Mouse (Mus musculus): ENCODE data around the gene Gapdhs.

GRCm38 (mm10) chr7:30729396-30730063 is 14.0 kb downstream of the Gapdhs start, which contains the start of gene Tmem147:
- TF ChIP-seq POLR2A (IDR thresholded peaks at IDR 0.05; ENCODE audit: control insufficient read depth, extremely low read depth, insufficient read depth, low read length, poor library complexity) (peak; percentile 82), CTCF (IDR thresholded peaks at IDR 0.05; ENCODE audit: borderline replicate concordance, control insufficient read depth, extremely low read depth, insufficient read depth, low read length, poor library complexity) (no peak)
